Mouse (Mus musculus) C2C12 (cell line): ENCODE measurements at regions not wholly inside any gene's neighbourhood (a gene's known extent, or its start where the extent isn't known, plus 50 kb on each side); places are given as distances from the start of the nearest gene placed in this dataset.

Experiments
- CEBPB ChIP-seq: IDR thresholded peaks from one replicate; pipeline ENCODE4 v1.6.1; 2011; ENCODE audit warnings: low read depth, mild to moderate bottlenecking, control low read depth, moderate library complexity
- CTCF ChIP-seq: IDR thresholded peaks from one replicate; pipeline ENCODE4 v1.5.1; 2011; ENCODE audit not compliant: control insufficient read depth, insufficient read depth, insufficient read length
- FOSL1 ChIP-seq: IDR thresholded peaks from one replicate; pipeline ENCODE4 v1.8.0; 2011; ENCODE audit warnings: mild to moderate bottlenecking, low read length; ENCODE audit not compliant: poor library complexity, insufficient read depth, severe bottlenecking
- MAX ChIP-seq: IDR thresholded peaks from one replicate; pipeline ENCODE4 v1.6.1; 2011; ENCODE audit warnings: mild to moderate bottlenecking, control low read depth
- MYOD1 ChIP-seq: IDR thresholded peaks from one replicate; pipeline ENCODE4 v1.6.1; 2011; ENCODE audit warnings: low read depth; ENCODE audit not compliant: control insufficient read depth, insufficient read length
- MYOG ChIP-seq: IDR thresholded peaks from one replicate; pipeline ENCODE4 v1.6.1; 2011; ENCODE audit not compliant: control insufficient read depth, insufficient read length; ENCODE audit errors: extremely low read depth
- USF1 ChIP-seq: IDR thresholded peaks from one replicate; pipeline ENCODE4 v1.6.1; 2011; ENCODE audit warnings: low read depth, mild to moderate bottlenecking, control low read depth, moderate library complexity

DNA sequence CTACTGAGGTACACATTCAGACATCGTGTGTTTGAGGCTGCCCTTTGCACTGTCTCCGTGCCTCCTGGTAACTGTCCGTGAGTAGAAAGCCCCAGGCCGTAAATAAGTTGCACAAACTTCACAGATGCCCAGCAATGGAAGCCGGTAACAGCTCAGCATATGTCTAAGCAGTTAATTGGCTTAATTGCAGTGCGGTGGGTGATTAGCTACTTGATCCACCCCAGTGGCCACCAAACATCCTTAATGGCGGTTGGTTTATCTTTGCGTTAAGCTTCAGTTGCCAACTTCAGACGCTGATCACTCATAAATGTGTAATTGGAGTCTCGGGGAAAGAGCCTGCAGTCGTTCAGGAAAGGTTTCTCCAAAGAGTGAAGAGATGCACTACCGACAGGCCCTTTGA, 135.3 kb downstream of the Gm26897 start:
- TF ChIP-seq CTCF (no peak), USF1 (no peak), MYOD1 (no peak), CEBPB (no peak), MAX (no peak), MYOG (no peak), FOSL1 (no peak)
